Mouse (Mus musculus) CH12.LX (cell line): Measurements from ENCODE around the gene Arg2. TPM values are rescaled to one million over a fixed set of nuclear protein-coding genes. Genes with fewer than 3 reads are reported as not detected.

Experiments
- DNase-seq: peaks from one replicate; pipeline ENCODE4 v3.0.0-alpha.2; 2013; ENCODE audit errors: extremely low read depth
- H3K27ac ChIP-seq: 2 replicates; pipeline ENCODE4 v1.5.1; 2012; ENCODE audit warnings: low read depth, mild to moderate bottlenecking, control low read depth, moderate library complexity; ENCODE audit not compliant: insufficient read depth
- H3K27me3 ChIP-seq: replicated peaks from 2 replicates; pipeline ENCODE3; 2012; ENCODE audit warnings: inconsistent platforms
- H3K36me3 ChIP-seq, 2 experiments: replicated peaks in 1 of 2; 2 replicates each; pipeline versions ENCODE3 to v1.6.1; 2012; ENCODE audit warnings: inconsistent platforms in 1 of 2, low read length in 1 of 2, mild to moderate bottlenecking in 1 of 2, mixed read lengths in 1 of 2, moderate library complexity in 1 of 2; ENCODE audit not compliant: control insufficient read depth in 1 of 2, insufficient read depth in 1 of 2
- H3K4me1 ChIP-seq, 2 experiments: 2 replicates each; pipeline ENCODE4 v1.6.1; 2012; ENCODE audit warnings: inconsistent platforms in 1 of 2, moderate library complexity in 1 of 2; ENCODE audit not compliant: insufficient read depth in 2 of 2, control insufficient read depth in 1 of 2
- H3K4me2 ChIP-seq: 2 replicates; pipeline ENCODE4 v1.6.1; 2012; ENCODE audit warnings: low read depth, mild to moderate bottlenecking, control low read depth; ENCODE audit not compliant: poor library complexity, insufficient read depth, severe bottlenecking
- H3K4me3 ChIP-seq, 3 experiments: fragments of 150-350 bp in 1 of 3; sonication (generic) in 1 of 3; replicated peaks in 1 of 3; 2 replicates each; pipeline versions ENCODE3 to v1.5.1; 2011 to 2012; ENCODE audit warnings: low read depth in 2 of 3, low read length in 2 of 3, mild to moderate bottlenecking in 2 of 3, moderate library complexity in 2 of 3, control low read depth in 1 of 3, improper control_type of control experiment in 1 of 3, inconsistent platforms in 1 of 3, mixed read lengths in 1 of 3; ENCODE audit not compliant: poor library complexity in 1 of 3
- H3K79me2 ChIP-seq: replicated peaks from 2 replicates; pipeline ENCODE4 v1.6.1; 2012; ENCODE audit warnings: mild to moderate bottlenecking, moderate library complexity; ENCODE audit not compliant: control insufficient read depth, poor library complexity, insufficient read depth, severe bottlenecking; ENCODE audit errors: extremely low read depth
- H3K9ac ChIP-seq: 2 replicates; pipeline ENCODE4 v1.6.1; 2012; ENCODE audit warnings: low read depth, mild to moderate bottlenecking, control low read depth, moderate library complexity; ENCODE audit not compliant: insufficient read depth
- H3K9me3 ChIP-seq: replicated peaks from 2 replicates; pipeline ENCODE3; 2012; ENCODE audit warnings: low read length, inconsistent platforms, mixed read lengths
- CTCF ChIP-seq, 2 experiments: IDR thresholded peaks in 1 of 2; conservative IDR thresholded peaks in 1 of 2; 2 replicates each; pipeline ENCODE4 v1.5.1; 2011 to 2012; ENCODE audit warnings: low read depth in 2 of 2, low read length in 2 of 2, improper control_type of control experiment in 1 of 2, inconsistent platforms in 1 of 2, mild to moderate bottlenecking in 1 of 2, moderate library complexity in 1 of 2
- E2F4 ChIP-seq: IDR thresholded peaks from 2 replicates; pipeline ENCODE4 v1.6.1; 2011; ENCODE audit warnings: low read depth, low read length, improper control_type of control experiment; ENCODE audit not compliant: insufficient replicate concordance
- ELF1 ChIP-seq: IDR thresholded peaks from 2 replicates; pipeline ENCODE4 v1.6.1; 2014; ENCODE audit warnings: low read depth, mild to moderate bottlenecking, inconsistent platforms, low read length, improper control_type of control experiment
- JUN ChIP-seq: IDR thresholded peaks from 2 replicates; pipeline ENCODE4 v1.6.1; 2011; ENCODE audit warnings: low read depth, mild to moderate bottlenecking, low read length, improper control_type of control experiment, moderate library complexity; ENCODE audit not compliant: insufficient read depth
- KAT2A ChIP-seq: IDR thresholded peaks from 2 replicates; pipeline ENCODE4 v1.6.1; 2012; ENCODE audit warnings: low read length, improper control_type of control experiment, inconsistent platforms; ENCODE audit not compliant: insufficient replicate concordance
- MAFK ChIP-seq: IDR thresholded peaks from 2 replicates; pipeline ENCODE4 v1.6.1; 2011; ENCODE audit warnings: low read length, improper control_type of control experiment; ENCODE audit not compliant: insufficient replicate concordance
- MAX ChIP-seq: IDR thresholded peaks from 2 replicates; pipeline ENCODE4 v1.6.1; 2011; ENCODE audit warnings: low read length, improper control_type of control experiment
- MYC ChIP-seq: IDR thresholded peaks from 2 replicates; pipeline ENCODE4 v1.6.1; 2011; ENCODE audit warnings: low read depth, mild to moderate bottlenecking, improper control_type of control experiment, low read length
- NELFE ChIP-seq: IDR thresholded peaks from 2 replicates; pipeline ENCODE4 v1.6.1; 2011; ENCODE audit warnings: low read depth, low read length, improper control_type of control experiment
- NRF1 ChIP-seq: IDR thresholded peaks from 2 replicates; pipeline ENCODE4 v1.6.1; 2014; ENCODE audit warnings: low read depth, mild to moderate bottlenecking, inconsistent platforms, low read length, improper control_type of control experiment, moderate library complexity
- PAX5 ChIP-seq: IDR thresholded peaks from 2 replicates; pipeline ENCODE4 v1.6.1; 2012; ENCODE audit warnings: low read length, inconsistent platforms, mixed read lengths
- POLR2A ChIP-seq: IDR thresholded peaks from 2 replicates; pipeline ENCODE4 v1.6.1; 2011; ENCODE audit warnings: low read depth, mild to moderate bottlenecking, improper control_type of control experiment, low read length
- RAD21 ChIP-seq: IDR thresholded peaks from 2 replicates; pipeline ENCODE4 v1.6.1; 2011; ENCODE audit warnings: low read depth, mild to moderate bottlenecking, low read length, improper control_type of control experiment, moderate library complexity
- RCOR1 ChIP-seq: conservative IDR thresholded peaks from 2 replicates; pipeline ENCODE4 v1.6.1; 2012; ENCODE audit warnings: low read depth, mild to moderate bottlenecking, inconsistent platforms, low read length, improper control_type of control experiment
- SMC3 ChIP-seq: IDR thresholded peaks from 2 replicates; pipeline ENCODE4 v1.6.1; 2011; ENCODE audit warnings: low read depth, low read length, improper control_type of control experiment
- TBP ChIP-seq: conservative IDR thresholded peaks from 2 replicates; pipeline ENCODE4 v1.6.1; 2011; ENCODE audit warnings: low read depth, low read length, improper control_type of control experiment
- TCF12 ChIP-seq: IDR thresholded peaks from 2 replicates; pipeline ENCODE4 v1.6.1; 2014; ENCODE audit warnings: low read depth, mild to moderate bottlenecking, inconsistent platforms, low read length, improper control_type of control experiment
- USF1 ChIP-seq: IDR thresholded peaks from 2 replicates; pipeline ENCODE4 v1.6.1; 2014; ENCODE audit warnings: low read depth, mild to moderate bottlenecking, inconsistent platforms, low read length, improper control_type of control experiment
- ZC3H11A ChIP-seq: IDR thresholded peaks from 2 replicates; pipeline ENCODE4 v1.6.1; 2012; ENCODE audit warnings: low read depth, mild to moderate bottlenecking, inconsistent platforms, low read length, improper control_type of control experiment
- ZMIZ1 ChIP-seq: IDR thresholded peaks from 2 replicates; pipeline ENCODE4 v1.6.1; 2012; ENCODE audit warnings: low read depth, mild to moderate bottlenecking, inconsistent platforms, low read length, improper control_type of control experiment
- ZNF384 ChIP-seq: IDR thresholded peaks from 2 replicates; pipeline ENCODE4 v1.6.1; 2012; ENCODE audit warnings: low read depth, low read length, improper control_type of control experiment, inconsistent platforms
- dilution Hi-C: fragments of 300-500 bp; cut with MboI; formaldehyde crosslinking; loops from 2 replicates; pipeline ENCODE4 v1.14.3; 2020; ENCODE audit warnings: low sequenced_read_pairs; ENCODE audit not compliant: extremely low pct_unique_long_range_greater_than_20kb, extremely low pct_ligation_motif_present
- in situ Hi-C: fragments of 300-500 bp; cut with MboI; formaldehyde crosslinking; loops from 3 replicates; pipeline ENCODE4 v1.14.3; 2019; ENCODE audit warnings: low sequenced_read_pairs, low pct_ligation_motif_present, low pct_unique_long_range_greater_than_20kb, mixed read lengths
- polyA plus RNA-seq: library from polyadenylated mRNA; unstranded; fragments of >175 nt; gene quantifications from 2 replicates; pipeline ENCODE4 v1.2.1, GENCODE M21; 2012; ENCODE audit warnings: low read depth; ENCODE audit not compliant: insufficient read length
- total RNA-seq, 2 experiments: library from RNA; depleted of rRNA; stranded (reverse); fragments of 300-350 nt in 1 of 2; fragments of >200 nt in 1 of 2; gene quantifications; 2 replicates each; pipeline ENCODE4 v1.2.3; 2012 to 2014

Arg2 gene
- total and polyA plus RNA-seq, 3 experiments = not detected

DNA sequence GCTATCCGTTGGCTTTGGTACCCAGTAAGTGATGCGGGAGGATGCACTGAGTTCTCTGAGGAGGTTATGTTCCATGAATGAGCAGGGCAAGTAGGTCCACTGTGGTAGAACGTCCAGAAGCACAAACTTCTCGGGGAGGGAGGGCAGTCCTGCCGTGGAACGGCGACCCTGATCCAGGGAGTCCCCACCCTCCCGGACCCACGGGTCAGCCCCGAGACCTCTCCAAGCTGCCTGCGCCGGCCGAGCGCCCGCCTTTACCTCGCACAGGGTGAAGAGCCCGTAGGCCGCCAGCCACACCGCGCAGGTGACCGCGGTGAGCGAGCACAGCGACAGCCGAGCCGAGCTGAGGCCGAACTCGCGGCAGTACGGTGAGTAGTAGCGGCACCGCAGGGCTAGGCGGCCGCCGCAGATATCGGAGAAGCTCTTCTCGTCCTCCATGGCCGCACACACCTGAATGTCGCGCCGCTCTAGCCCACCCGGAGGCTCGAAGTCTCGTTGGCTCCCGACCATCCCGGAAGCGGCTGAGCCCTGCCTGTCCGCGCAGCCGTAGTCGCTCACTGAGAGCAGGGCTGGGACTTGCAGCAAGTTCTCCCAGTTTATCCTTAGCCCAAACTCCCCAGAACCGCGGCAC, 41.3 kb upstream of the Arg2 start, which contains the start of gene Pigh (continued):
- TF ChIP-seq NELFE = peak; percentile 78
- no peak for TF ChIP-seq ZNF384
- TF ChIP-seq E2F4 = no peak
- TF ChIP-seq KAT2A = 0 out of 2 replicates have a peak, but pooled peaks have one; percentile 18
- TF ChIP-seq POLR2A = peak; percentile 89
- TF ChIP-seq RCOR1 = no peak
- TF ChIP-seq USF1 = no peak
- TF ChIP-seq MAFK = no peak
- no peak for TF ChIP-seq ZC3H11A
- TF ChIP-seq MAX = peak; percentile 56
- TF ChIP-seq MYC = peak; percentile 21; the same call in 1 of the 2 replicates
- TF ChIP-seq, all 38 proteins: peak for 20

DNA sequence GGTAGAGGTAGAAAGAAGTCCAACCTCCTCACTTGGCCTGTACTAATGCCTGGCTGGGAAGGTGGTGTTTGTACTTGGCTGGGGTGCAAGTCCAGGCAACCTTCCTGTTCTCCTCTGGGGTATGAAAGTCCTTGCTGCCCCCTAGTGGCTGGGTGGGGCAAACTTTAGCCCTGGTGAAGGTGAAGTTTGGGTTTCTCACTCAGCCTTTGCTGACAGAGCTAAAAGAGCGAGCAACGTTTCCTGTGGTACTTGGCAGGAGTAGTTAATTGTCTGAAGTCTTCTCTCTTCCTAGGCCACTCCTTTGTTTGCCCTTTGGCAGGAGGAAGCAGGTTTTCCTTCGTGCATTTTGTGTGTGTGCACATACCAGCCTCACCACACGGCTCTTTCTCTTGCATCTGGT, 38.0 kb upstream of the Arg2 start:
- peaks cover 0 to 25% of the 10 kb centered on the region in 2 experiments; a peak in 2 of 4 replicates for H3K4me1 ChIP-seq
- no peaks in the 10 kb centered on the region for H3K27me3 ChIP-seq
- H3K9me3 ChIP-seq = peaks cover 4% of the 10 kb centered on the region
- no peak overlapping the region for H3K4me2 ChIP-seq
- TF ChIP-seq NRF1 (no peak), RCOR1 (no peak), E2F4 (no peak), USF1 (no peak), ELF1 (no peak), MAX (no peak), MAFK (0 out of 2 replicates have a peak, but pooled peaks have one; percentile 30), ZMIZ1 (no peak), ZC3H11A (peak; percentile 68), RAD21 (peak; percentile 87), SMC3 (peak; percentile 97), JUN (no peak), KAT2A (no peak), PAX5 (no peak), TCF12 (no peak), TBP (no peak), MYC (no peak), CTCF (conservative IDR thresholded peaks at IDR 0.05 in 1 of 2, IDR thresholded peaks at IDR 0.05 in 1 of 2; ENCODE audit: low read depth in 2 of 2, low read length in 2 of 2) (peak; percentile 63 to 89)
- no peak overlapping the region for H3K9ac ChIP-seq
- in situ Hi-C loops = loop anchor here (25.0 kb wide), 1 partner anchor 1030 kb away; no protein-coding TSS in a partner anchor
- dilution Hi-C loops = no loop called here
- no peaks in the 10 kb centered on the region; the same call in none of the 2 replicates for H3K79me2 ChIP-seq
- DNase-seq = peak; percentile 68
- peaks cover 0 to 2% of the 10 kb centered on the region in 2 experiments for H3K36me3 ChIP-seq
- H3K4me3 ChIP-seq = no peak overlapping the region
- no peak overlapping the region for H3K27ac ChIP-seq
